Mouse (Mus musculus): ENCODE results near the gene Actrt2. TPM values are rescaled to one million over a fixed set of nuclear protein-coding genes. Genes with fewer than 3 reads are reported as not detected.
A peak's percentile ranks its signal among the peaks of the same experiment; 100 is the strongest.

Gene Actrt2
- polyA plus RNA-seq, 1 experiment from 2014 or later, result not detected

DNA sequence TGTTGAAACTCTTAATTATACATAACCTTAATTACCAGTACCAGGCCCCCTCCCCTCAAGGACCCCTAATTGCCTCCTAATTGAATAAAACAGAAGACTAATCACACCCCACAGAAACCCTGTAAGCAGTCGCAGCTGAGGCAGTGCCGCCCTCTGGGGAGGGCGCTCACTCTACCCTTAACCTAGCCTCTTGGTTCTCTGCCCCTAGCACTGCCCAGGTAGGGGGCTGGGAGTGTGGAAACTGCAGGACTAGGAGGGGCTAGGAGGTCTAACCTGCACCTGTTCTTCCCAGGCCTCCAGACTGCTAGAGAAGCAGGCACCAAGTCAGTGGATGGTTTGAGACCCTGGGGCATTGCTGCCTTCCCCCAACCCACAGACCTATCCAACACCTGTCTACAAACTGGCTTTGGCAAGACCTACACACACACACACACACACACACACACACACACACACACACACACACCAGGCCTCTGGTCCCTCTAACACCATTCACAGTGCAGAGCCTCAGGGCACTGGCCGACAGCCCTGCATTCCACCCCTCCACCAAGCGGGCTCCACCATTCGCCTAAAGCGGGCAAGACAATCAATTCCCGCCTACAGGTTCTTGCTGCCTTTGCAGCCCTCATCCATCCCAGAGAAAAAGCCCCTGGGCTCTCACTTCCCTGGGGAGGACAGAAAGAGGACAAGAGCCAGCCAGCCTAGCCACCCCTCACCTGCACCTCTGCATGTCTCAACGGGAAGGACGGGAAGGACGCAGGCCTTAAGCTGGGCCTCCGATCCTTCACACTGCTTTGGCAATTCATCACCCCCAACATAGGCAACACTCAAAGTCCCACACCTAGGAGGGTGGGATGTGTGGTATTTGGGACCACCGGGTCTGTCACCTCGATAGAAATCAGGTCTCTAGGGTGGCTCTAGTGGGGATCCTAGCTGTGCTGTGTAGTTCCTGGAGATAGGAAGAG is 34.6 kb downstream of the Actrt2 start:
- H3K9ac ChIP-seq (replicated peaks; ENCODE audit: low read length), result no peak overlapping the region
- H3K27me3 ChIP-seq (ENCODE audit: control insufficient read depth, insufficient read depth, low read length), result peaks cover 79% of the 10 kb centered on the region
- no peaks in the 10 kb centered on the region for H3K9me3 ChIP-seq (ENCODE audit: control insufficient read depth, low read length)
- H3K4me1 ChIP-seq (ENCODE audit: control insufficient read depth, insufficient read depth, low read length), result peaks cover 3% of the 10 kb centered on the region
- 47% methylated on average over 14 of the region's 14 CpGs for WGBS
- H3K4me2 ChIP-seq (ENCODE audit: low read length), result peak overlapping the region; percentile 64
- DNase-seq (peak; percentile 38), ATAC-seq (ENCODE audit: low FRiP score, low TSS enrichment) (no peak)
- H3K27ac ChIP-seq (replicated peaks; ENCODE audit: low read depth, low read length), result no peak overlapping the region
- no peaks in the 10 kb centered on the region for H3K36me3 ChIP-seq (ENCODE audit: control insufficient read depth, insufficient read depth, low read length)
- H3K4me3 ChIP-seq (replicated peaks; ENCODE audit: low read depth, low read length), result no peak overlapping the region

DNA sequence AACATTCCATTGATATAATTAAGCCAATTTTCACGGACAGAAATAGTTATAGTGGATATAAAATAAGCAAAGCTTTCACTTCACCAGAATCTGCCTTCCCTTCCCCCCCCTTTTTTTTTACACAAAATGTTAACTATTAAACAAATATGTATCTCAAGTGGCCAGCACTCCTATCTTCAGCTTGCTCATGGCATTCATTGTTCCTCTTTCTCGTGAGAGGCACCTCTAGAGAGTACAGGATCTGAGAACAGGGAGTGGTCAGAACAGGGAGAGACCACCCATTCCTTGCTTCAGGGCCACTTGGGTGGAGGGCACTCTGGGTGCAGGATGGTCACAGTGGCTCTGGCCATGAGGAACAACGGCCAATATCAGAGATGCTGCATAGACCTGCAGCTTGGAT is 36.9 kb downstream of the Actrt2 start:
- Histone ChIP-seq H3K27me3 (ENCODE audit: control insufficient read depth, insufficient read depth, low read length) (peaks cover 58% of the 10 kb centered on the region), H3K9ac (replicated peaks; ENCODE audit: low read length) (no peak overlapping the region), H3K27ac (replicated peaks; ENCODE audit: low read depth, low read length) (no peak overlapping the region), H3K4me2 (ENCODE audit: low read length) (no peak overlapping the region), H3K9me3 (ENCODE audit: control insufficient read depth, low read length) (no peaks in the 10 kb centered on the region), H3K4me3 (replicated peaks; ENCODE audit: low read depth, low read length) (no peak overlapping the region), H3K36me3 (ENCODE audit: control insufficient read depth, insufficient read depth, low read length) (no peaks in the 10 kb centered on the region), H3K4me1 (ENCODE audit: control insufficient read depth, insufficient read depth, low read length) (peaks cover 20% of the 10 kb centered on the region)
- no peak for DNase-seq
- no peak for ATAC-seq (ENCODE audit: low FRiP score, low TSS enrichment)
- WGBS, result 60% methylated on average over 3 of the region's 3 CpGs

GRCm38 (mm10) chr4:154627419-154628142 is 40.1 kb downstream of the Actrt2 start:
- Histone ChIP-seq H3K27ac (replicated peaks; ENCODE audit: low read depth, low read length) (no peak overlapping the region), H3K4me1 (ENCODE audit: control insufficient read depth, insufficient read depth, low read length) (peaks cover 22% of the 10 kb centered on the region), H3K9ac (replicated peaks; ENCODE audit: low read length) (0 out of 2 replicates have a peak overlapping the region, but pooled peaks have one; percentile 16), H3K4me3 (replicated peaks; ENCODE audit: low read depth, low read length) (no peak overlapping the region), H3K9me3 (ENCODE audit: control insufficient read depth, low read length) (no peaks in the 10 kb centered on the region), H3K27me3 (ENCODE audit: control insufficient read depth, insufficient read depth, low read length) (peaks cover 29% of the 10 kb centered on the region; the same call in 1 of the 2 replicates), H3K36me3 (ENCODE audit: control insufficient read depth, insufficient read depth, low read length) (no peaks in the 10 kb centered on the region), H3K4me2 (ENCODE audit: low read length) (no peak overlapping the region)
- WGBS, result 84% methylated on average over 5 of the region's 5 CpGs
- DNase-seq (no peak), ATAC-seq (ENCODE audit: low FRiP score, low TSS enrichment) (no peak)

- Histone ChIP-seq H3K27ac (replicated peaks; ENCODE audit: low read depth, low read length) (no peak overlapping the region), H3K4me1 (ENCODE audit: control insufficient read depth, insufficient read depth, low read length) (peaks cover 26% of the 10 kb centered on the region), H3K4me3 (replicated peaks; ENCODE audit: low read depth, low read length) (no peak overlapping the region), H3K9me3 (ENCODE audit: control insufficient read depth, low read length) (no peaks in the 10 kb centered on the region), H3K9ac (replicated peaks; ENCODE audit: low read length) (no peak overlapping the region), H3K4me2 (ENCODE audit: low read length) (no peak overlapping the region), H3K27me3 (ENCODE audit: control insufficient read depth, insufficient read depth, low read length) (peaks cover 19% of the 10 kb centered on the region; the same call in 1 of the 2 replicates), H3K36me3 (ENCODE audit: control insufficient read depth, insufficient read depth, low read length) (no peaks in the 10 kb centered on the region)
- ATAC-seq (ENCODE audit: low FRiP score, low TSS enrichment) (no peak), DNase-seq (no peak)
- 87% methylated on average over 2 of the region's 2 CpGs for WGBS
Observed at GRCm38 (mm10) chr4:154626282-154626681, 41.4 kb downstream of the Actrt2 start.

- H3K36me3 ChIP-seq (ENCODE audit: control insufficient read depth, insufficient read depth, low read length), result no peaks in the 10 kb centered on the region
- DNase-seq (peak; percentile 29), ATAC-seq (ENCODE audit: low FRiP score, low TSS enrichment) (no peak)
- H3K27ac ChIP-seq (replicated peaks; ENCODE audit: low read depth, low read length), result no peak overlapping the region
- WGBS, result 56% methylated on average over 14 of the region's 14 CpGs
- H3K27me3 ChIP-seq (ENCODE audit: control insufficient read depth, insufficient read depth, low read length), result peaks cover 13% of the 10 kb centered on the region; the same call in 1 of the 2 replicates
- H3K4me3 ChIP-seq (replicated peaks; ENCODE audit: low read depth, low read length), result no peak overlapping the region
- H3K9ac ChIP-seq (replicated peaks; ENCODE audit: low read length), result no peak overlapping the region
- H3K4me2 ChIP-seq (ENCODE audit: low read length), result no peak overlapping the region
- H3K4me1 ChIP-seq (ENCODE audit: control insufficient read depth, insufficient read depth, low read length), result peaks cover 26% of the 10 kb centered on the region
- H3K9me3 ChIP-seq (ENCODE audit: control insufficient read depth, low read length), result no peaks in the 10 kb centered on the region
Observed at GRCm38 (mm10) chr4:154625710-154626109, 42.0 kb downstream of the Actrt2 start.

GRCm38 (mm10) chr4:154623241-154623640 is 44.4 kb downstream of the Actrt2 start:
- H3K4me3 ChIP-seq (replicated peaks; ENCODE audit: low read depth, low read length), result no peak overlapping the region
- H3K9ac ChIP-seq (replicated peaks; ENCODE audit: low read length), result no peak overlapping the region
- WGBS, result 91% methylated on average over 3 of the region's 3 CpGs
- no peak overlapping the region for H3K4me2 ChIP-seq (ENCODE audit: low read length)
- DNase-seq (no peak), ATAC-seq (ENCODE audit: low FRiP score, low TSS enrichment) (no peak)
- no peaks in the 10 kb centered on the region; the same call in 1 of the 2 replicates for H3K27me3 ChIP-seq (ENCODE audit: control insufficient read depth, insufficient read depth, low read length)
- H3K36me3 ChIP-seq (ENCODE audit: control insufficient read depth, insufficient read depth, low read length), result no peaks in the 10 kb centered on the region
- H3K27ac ChIP-seq (replicated peaks; ENCODE audit: low read depth, low read length), result no peak overlapping the region
- peaks cover 26% of the 10 kb centered on the region for H3K4me1 ChIP-seq (ENCODE audit: control insufficient read depth, insufficient read depth, low read length)
- H3K9me3 ChIP-seq (ENCODE audit: control insufficient read depth, low read length), result no peaks in the 10 kb centered on the region

GRCm38 (mm10) chr4:154622521-154622920 is 45.1 kb downstream of the Actrt2 start:
- H3K9ac ChIP-seq (replicated peaks; ENCODE audit: low read length), result no peak overlapping the region
- no peaks in the 10 kb centered on the region for H3K36me3 ChIP-seq (ENCODE audit: control insufficient read depth, insufficient read depth, low read length)
- WGBS, result 93% methylated on average over 4 of the region's 4 CpGs
- no peaks in the 10 kb centered on the region for H3K9me3 ChIP-seq (ENCODE audit: control insufficient read depth, low read length)
- no peak overlapping the region for H3K4me2 ChIP-seq (ENCODE audit: low read length)
- no peak for DNase-seq
- no peak for ATAC-seq (ENCODE audit: low FRiP score, low TSS enrichment)
- H3K27ac ChIP-seq (replicated peaks; ENCODE audit: low read depth, low read length), result no peak overlapping the region
- H3K27me3 ChIP-seq (ENCODE audit: control insufficient read depth, insufficient read depth, low read length), result no peaks in the 10 kb centered on the region; the same call in 1 of the 2 replicates
- peaks cover 22% of the 10 kb centered on the region for H3K4me1 ChIP-seq (ENCODE audit: control insufficient read depth, insufficient read depth, low read length)
- H3K4me3 ChIP-seq (replicated peaks; ENCODE audit: low read depth, low read length), result no peak overlapping the region
